Mouse (Mus musculus) cerebellum, adult 9-10 months (tissue): ENCODE measurements at regions not wholly inside any gene's neighbourhood (a gene's known extent, or its start where the extent isn't known, plus 50 kb on each side); places are given as distances from the start of the nearest gene placed in this dataset.

ENCODE experiments used
- DNase-seq: peaks from one replicate; pipeline ENCODE4 v3.0.0; 2022

- DNase-seq = no peak
Observed at GRCm38 (mm10) chr4:81216123-81216522, 226.5 kb downstream of the Mpdz start.

- no peak for DNase-seq
Observed at GRCm38 (mm10) chr4:81217979-81218378, 224.6 kb downstream of the Mpdz start.

GRCm38 (mm10) chr4:81222034-81222433 lies 220.6 kb downstream of the Mpdz start:
- no peak for DNase-seq

- no peak for DNase-seq
Observed at GRCm38 (mm10) chr4:81222468-81223175, 220.0 kb downstream of the Mpdz start.
